In genomic region chr11:66983422-66984164, GRCm38 (mm10) we compare ENCODE assay signal across 11 mouse cellular contexts. TPM values are rescaled to one million over a fixed set of nuclear protein-coding genes. Genes with fewer than 3 reads are reported as not detected.
A peak's percentile ranks its signal among the peaks of the same experiment; 100 is the strongest.
DNase-seq lines count a peak whose midpoint lies in the region; ATAC-seq and TF ChIP-seq lines count a peak whose summit lies in the region.
"Had no signal": no experiment of that assay in that cellular context is flagged by ENCODE, and none has a peak within 500 bp of the region (broad histone marks: within the 10 kb centered on the region; RNA-seq: fewer than 3 reads in every experiment).

No protein-coding gene starts in this region.

- no peak for TF ChIP-seq EP300 in liver, postnatal 0 days (IDR thresholded peaks at IDR 0.05; ENCODE audit: low read depth)

- H3K36me3 ChIP-seq in liver, embryonic 11.5 days (ENCODE audit: control insufficient read depth, insufficient read depth, low read length), result no peaks in the 10 kb centered on the region
- H3K36me3 ChIP-seq in liver, postnatal 0 days (replicated peaks; ENCODE audit: insufficient read depth, low read length), result no peaks in the 10 kb centered on the region
- H3K36me3 ChIP-seq in midbrain, embryonic 10.5 days, result no peaks in the 10 kb centered on the region

- H3K9ac ChIP-seq in liver, embryonic 11.5 days (ENCODE audit: low read depth, low read length), result no peak overlapping the region
- H3K9ac ChIP-seq in liver, postnatal 0 days (replicated peaks), result no peak overlapping the region
- H3K9ac ChIP-seq: liver, embryonic 14.5 days had no signal

- peaks cover 4% of the 10 kb centered on the region for H3K27me3 ChIP-seq in liver, embryonic 11.5 days (replicated peaks; ENCODE audit: control insufficient read depth, insufficient read depth, low read length)
- 0 out of 2 replicates have a peak, but pooled peaks cover 8% of the 10 kb centered on the region for H3K27me3 ChIP-seq in liver, postnatal 0 days (ENCODE audit: insufficient read depth, low read length)
- 0 out of 2 replicates have a peak, but pooled peaks cover 8% of the 10 kb centered on the region for H3K27me3 ChIP-seq in midbrain, embryonic 10.5 days (ENCODE audit: low read depth, poor library complexity, severe bottlenecking)

- no peak overlapping the region for H3K4me2 ChIP-seq in liver, embryonic 11.5 days
- no peak overlapping the region for H3K4me2 ChIP-seq in liver, postnatal 0 days (ENCODE audit: low read depth, low read length)

- no peak for ATAC-seq in liver, embryonic 11.5 days (replicated peaks; ENCODE audit: low FRiP score)
- ATAC-seq in liver, postnatal 0 days, result no peak

- no peaks in the 10 kb centered on the region; the same call in 1 of the 2 replicates for H3K4me1 ChIP-seq in liver, embryonic 11.5 days (replicated peaks; ENCODE audit: control insufficient read depth, insufficient read depth, low read length)
- peaks cover 5% of the 10 kb centered on the region; the same call in 1 of the 2 replicates for H3K4me1 ChIP-seq in liver, postnatal 0 days (ENCODE audit: insufficient read depth)
- peaks cover 32% of the 10 kb centered on the region for H3K4me1 ChIP-seq in midbrain, embryonic 10.5 days

- WGBS in liver, embryonic 11.5 days, result 60% methylated on average over 11 of the region's 11 CpGs
- 59% methylated on average over 11 of the region's 11 CpGs for WGBS in liver, postnatal 0 days (ENCODE audit: insufficient replicate concordance)
- WGBS in midbrain, embryonic 10.5 days, result 64% methylated on average over 11 of the region's 11 CpGs

- H3K9me3 ChIP-seq in liver, embryonic 11.5 days (ENCODE audit: control insufficient read depth, low read length), result no peaks in the 10 kb centered on the region
- no peaks in the 10 kb centered on the region for H3K9me3 ChIP-seq in liver, postnatal 0 days (ENCODE audit: low read length)
- H3K9me3 ChIP-seq in midbrain, embryonic 10.5 days (replicated peaks), result no peaks in the 10 kb centered on the region

- TF ChIP-seq CTCF in liver, postnatal 0 days (IDR thresholded peaks at IDR 0.05; ENCODE audit: low read depth), result no peak

- DNase-seq in liver, embryonic 11.5 days (ENCODE audit: low spot score), result no peak
- DNase-seq in liver, postnatal 0 days, result no peak
- DNase-seq in induced T-regulatory cell, adult 2 months (ENCODE audit: low read depth), result peak; percentile 6
- no peak for DNase-seq in midbrain, embryonic 10.5 days (ENCODE audit: low spot score)
- no peak for DNase-seq in adrenal gland, postnatal 36 days
- no peak for DNase-seq in adrenal gland, adult (ENCODE audit: inconsistent age in 2 of 2, low spot score in 1 of 2)
- DNase-seq in urinary bladder, postnatal 10 days (ENCODE audit: low spot score), result no peak
- DNase-seq in right cerebral cortex, adult 18-20 months, result no peak

- no peak overlapping the region for H3K4me3 ChIP-seq in liver, embryonic 11.5 days (ENCODE audit: low read depth, low read length)
- H3K4me3 ChIP-seq in liver, postnatal 0 days (ENCODE audit: low read depth, low read length), result no peak overlapping the region
- no peak overlapping the region for H3K4me3 ChIP-seq in midbrain, embryonic 10.5 days

- 0 out of 2 replicates have a peak overlapping the region, but pooled peaks have one; percentile 5 for H3K27ac ChIP-seq in liver, embryonic 11.5 days (ENCODE audit: low read depth, low read length)
- no peak overlapping the region for H3K27ac ChIP-seq in liver, postnatal 0 days (ENCODE audit: low read depth)
- peak overlapping the region; percentile 85 for H3K27ac ChIP-seq in midbrain, embryonic 10.5 days (replicated peaks)
- H3K27ac ChIP-seq: liver, embryonic 14.5 days had no signal

RNA-seq across cellular contexts. Expression of gene Tmem238l, which starts 27.2 kb away (rescaled TPM):
- not detected in 2 replicates for polyA plus RNA-seq in liver, embryonic 11.5 days (2014; fragmentation: Nextera tagmentation; extraction: Ambion mirVana)
- not detected in 2 replicates for polyA plus RNA-seq in liver, postnatal 0 days (2015; fragmentation: Nextera tagmentation; extraction: Ambion mirVana)
- not detected in 2 replicates for polyA plus RNA-seq in midbrain, embryonic 10.5 days (2016; fragmentation: Nextera tagmentation; extraction: Ambion mirVana)
- not detected for total RNA-seq in adrenal gland, postnatal 36 days (2021)
- total RNA-seq: MEL had no signal
- polyA plus RNA-seq: liver, embryonic 14.5 days; spleen, adult 2 months had no signal

RNA-seq across cellular contexts. Expression of gene Tmem220, which starts 41.4 kb away (rescaled TPM):
- polyA plus RNA-seq in liver, embryonic 11.5 days (2014; fragmentation: Nextera tagmentation; extraction: Ambion mirVana), result 1.8 and 1.9 TPM in 2 replicates
- 4.2 and 4.9 TPM in 2 replicates for polyA plus RNA-seq in liver, postnatal 0 days (2015; fragmentation: Nextera tagmentation; extraction: Ambion mirVana)
- 0.99 and 1.1 TPM in 2 replicates for polyA plus RNA-seq in midbrain, embryonic 10.5 days (2016; fragmentation: Nextera tagmentation; extraction: Ambion mirVana)
- total RNA-seq in adrenal gland, postnatal 36 days (2021), result 10 to 100 TPM in 1 of 2 experiments, 1 to 10 TPM in 1; 5.8 to 10.2 TPM
